Mouse (Mus musculus) lung, adult 2 months (tissue): ENCODE data around the gene Pomgnt2. TPM values are rescaled to one million over a fixed set of nuclear protein-coding genes. Genes with fewer than 3 reads are reported as not detected.

Source experiments
- DNase-seq: peaks from one replicate; pipeline ENCODE4 v3.0.0; 2022
- H3K4me1 ChIP-seq: fragments of 200-500 bp; 2 replicates; pipeline ENCODE4 v1.6.1; 2011; ENCODE audit warnings: low read length; ENCODE audit not compliant: control insufficient read depth, insufficient read depth
- H3K4me3 ChIP-seq: fragments of 200-500 bp; replicated peaks from 2 replicates; pipeline ENCODE3; 2011; ENCODE audit warnings: low read depth, mild to moderate bottlenecking, control low read depth, low read length; ENCODE audit errors: extremely low read depth
- CTCF ChIP-seq: fragments of 200-500 bp; IDR thresholded peaks from 2 replicates; pipeline ENCODE4 v1.5.1; 2011; ENCODE audit warnings: mild to moderate bottlenecking, low read length, control low read depth; ENCODE audit not compliant: insufficient read depth
- POLR2A ChIP-seq: fragments of 200-500 bp; IDR thresholded peaks from 2 replicates; pipeline ENCODE4 v1.6.1; 2011; ENCODE audit warnings: low read depth, mild to moderate bottlenecking, control low read depth, low read length, borderline replicate concordance; ENCODE audit errors: extremely low read depth
- WGBS: fragments of 180-500 bp; shearing (Covaris S2); methylation state at CpG from one replicate; pipeline ENCODE4 v1.1.7; 2018; 5-methylcytosine and 5-hydroxymethylcytosine counted together
- polyA plus RNA-seq: library from polyadenylated mRNA; depleted of rRNA; stranded (reverse); fragments of >200 nt; gene quantifications from 2 replicates; pipeline ENCODE4 v1.2.3, GENCODE M21; 2012; rRNA removed

The Pomgnt2 gene
- 14.5 and 14.8 TPM in 2 replicates for polyA plus RNA-seq

GRCm38 (mm10) chr9:121997010-121997409, at the start of gene Pomgnt2:
Gene Pomgnt2, minus strand, starts transcription at chr9:121997110.
- H3K4me1 ChIP-seq = peaks cover 5% of the 10 kb centered on the region; the same call in 1 of the 2 replicates
- no peak for DNase-seq
- TF ChIP-seq CTCF = no peak
- no peak for TF ChIP-seq POLR2A
- no peak within 1 kb of the TSS for H3K4me3 ChIP-seq

- no peak for DNase-seq
- WGBS = 62% methylated on average over 4 of the region's 4 CpGs
- no peak for TF ChIP-seq CTCF
- TF ChIP-seq POLR2A = no peak
Observed at GRCm38 (mm10) chr9:122039848-122040247, 42.9 kb upstream of the Pomgnt2 start.

GRCm38 (mm10) chr9:122038631-122039030, 41.7 kb upstream of the Pomgnt2 start:
- 85% methylated on average over 1 of the region's 1 CpGs for WGBS
- no peak for TF ChIP-seq POLR2A
- DNase-seq = no peak
- no peak overlapping the region for H3K4me3 ChIP-seq
- no peaks in the 10 kb centered on the region for H3K4me1 ChIP-seq

More at GRCm38 (mm10) chr9:122039848-122040247, 42.9 kb upstream of the Pomgnt2 start:
- Histone ChIP-seq H3K4me1 (no peaks in the 10 kb centered on the region), H3K4me3 (no peak overlapping the region)

- H3K4me3 ChIP-seq = no peak overlapping the region
- no peak for TF ChIP-seq POLR2A
- TF ChIP-seq CTCF = no peak
- 83% methylated on average over 4 of the region's 4 CpGs for WGBS
Observed at GRCm38 (mm10) chr9:122036496-122037054, 39.7 kb upstream of the Pomgnt2 start.

GRCm38 (mm10) chr9:122035807-122036206, 38.9 kb upstream of the Pomgnt2 start:
- no peaks in the 10 kb centered on the region for H3K4me1 ChIP-seq
- no peak overlapping the region for H3K4me3 ChIP-seq
- TF ChIP-seq CTCF (no peak), POLR2A (no peak)
- 35% methylated on average over 5 of the region's 5 CpGs for WGBS
- DNase-seq = no peak

More at GRCm38 (mm10) chr9:122036496-122037054, 39.7 kb upstream of the Pomgnt2 start:
- H3K4me1 ChIP-seq = no peaks in the 10 kb centered on the region
- no peak for DNase-seq

- Histone ChIP-seq H3K4me1 (no peaks in the 10 kb centered on the region), H3K4me3 (no peak overlapping the region)
- TF ChIP-seq POLR2A (no peak), CTCF (no peak)
- DNase-seq = no peak
- WGBS = 94% methylated on average over 1 of the region's 1 CpGs
Observed at GRCm38 (mm10) chr9:122034949-122035348, 38.0 kb upstream of the Pomgnt2 start.

GRCm38 (mm10) chr9:122032071-122032470, 35.2 kb upstream of the Pomgnt2 start:
- no peak for DNase-seq
- 82% methylated on average over 3 of the region's 3 CpGs for WGBS
- no peak for TF ChIP-seq CTCF
- TF ChIP-seq POLR2A = no peak
- peaks cover 14% of the 10 kb centered on the region for H3K4me1 ChIP-seq
- H3K4me3 ChIP-seq = no peak overlapping the region

GRCm38 (mm10) chr9:122030706-122031105, 33.8 kb upstream of the Pomgnt2 start:
- no peak for TF ChIP-seq CTCF
- TF ChIP-seq POLR2A = no peak
- peaks cover 15% of the 10 kb centered on the region for H3K4me1 ChIP-seq
- no peak for DNase-seq
- H3K4me3 ChIP-seq = no peak overlapping the region
- 83% methylated on average over 5 of the region's 5 CpGs for WGBS

- no peak for DNase-seq
Observed at GRCm38 (mm10) chr9:122029765-122030164, 32.9 kb upstream of the Pomgnt2 start.

More at GRCm38 (mm10) chr9:122029765-122030164, 32.9 kb upstream of the Pomgnt2 start:
- WGBS = 86% methylated on average over 7 of the region's 7 CpGs
- no peak for TF ChIP-seq CTCF
- TF ChIP-seq POLR2A = no peak
- Histone ChIP-seq H3K4me3 (no peak overlapping the region), H3K4me1 (peaks cover 15% of the 10 kb centered on the region)
